Mouse (Mus musculus): ENCODE measurements around the gene Sgsm2. TPM values are rescaled to one million over a fixed set of nuclear protein-coding genes. Genes with fewer than 3 reads are reported as not detected.
A peak's percentile ranks its signal among the peaks of the same experiment; 100 is the strongest.
"Not testable (repeated sequence)": the region's sequence is repeated elsewhere in the genome, so short reads cannot be mapped to it uniquely, and the experiment has no call there.

Gene Sgsm2
- polyA plus RNA-seq, 1 experiment from 2014 or later: 12.2 TPM

GRCm38 (mm10) chr11:74811027-74811426 is 85.8 kb downstream of the Sgsm2 start:
- not testable (repeated sequence) for H3K4me1 ChIP-seq; ATAC-seq (ENCODE audit: low FRiP score); H3K27me3 ChIP-seq; H3K27ac ChIP-seq; H3K9ac ChIP-seq; H3K9me3 ChIP-seq; H3K4me3 ChIP-seq (replicated peaks); H3K4me2 ChIP-seq
- WGBS: 87% methylated on average over 3 of the region's 3 CpGs
- H3K36me3 ChIP-seq (replicated peaks): peaks cover 32% of the 10 kb centered on the region

GRCm38 (mm10) chr11:74810134-74810533 is 86.7 kb downstream of the Sgsm2 start:
- H3K4me1 ChIP-seq: no peaks in the 10 kb centered on the region
- H3K9ac ChIP-seq: no peak overlapping the region
- H3K27ac ChIP-seq: no peak overlapping the region
- H3K4me3 ChIP-seq (replicated peaks): no peak overlapping the region
- no peak for ATAC-seq (ENCODE audit: low FRiP score)
- peaks cover 39% of the 10 kb centered on the region for H3K36me3 ChIP-seq (replicated peaks)
- no peak overlapping the region for H3K4me2 ChIP-seq
- no peaks in the 10 kb centered on the region for H3K9me3 ChIP-seq
- H3K27me3 ChIP-seq: no peaks in the 10 kb centered on the region

GRCm38 (mm10) chr11:74808251-74808853 is 88.5 kb downstream of the Sgsm2 start:
- 96% methylated on average over 6 of the region's 6 CpGs for WGBS
- H3K27me3 ChIP-seq: no peaks in the 10 kb centered on the region
- H3K4me2 ChIP-seq: no peak overlapping the region

GRCm38 (mm10) chr11:74807246-74807882 is 89.5 kb downstream of the Sgsm2 start:
- Histone ChIP-seq H3K4me1 (no peaks in the 10 kb centered on the region), H3K4me2 (no peak overlapping the region), H3K9ac (no peak overlapping the region), H3K9me3 (no peaks in the 10 kb centered on the region), H3K36me3 (replicated peaks) (peaks cover 48% of the 10 kb centered on the region), H3K27ac (peak overlapping the region; percentile 46), H3K4me3 (replicated peaks) (no peak overlapping the region), H3K27me3 (no peaks in the 10 kb centered on the region)
- no peak for ATAC-seq (ENCODE audit: low FRiP score)
- 91% methylated on average over 6 of the region's 6 CpGs for WGBS

More at GRCm38 (mm10) chr11:74808251-74808853, 88.5 kb downstream of the Sgsm2 start:
- Histone ChIP-seq H3K36me3 (replicated peaks) (peaks cover 49% of the 10 kb centered on the region), H3K4me1 (no peaks in the 10 kb centered on the region), H3K9ac (no peak overlapping the region), H3K4me3 (replicated peaks) (no peak overlapping the region), H3K27ac (no peak overlapping the region), H3K9me3 (no peaks in the 10 kb centered on the region)
- no peak for ATAC-seq (ENCODE audit: low FRiP score)

GRCm38 (mm10) chr11:74804081-74804627 is 92.7 kb downstream of the Sgsm2 start:
- no peak overlapping the region for H3K4me2 ChIP-seq
- no peak for ATAC-seq (ENCODE audit: low FRiP score)
- no peak overlapping the region for H3K27ac ChIP-seq
- H3K27me3 ChIP-seq: no peaks in the 10 kb centered on the region
- WGBS: 91% methylated on average over 3 of the region's 3 CpGs
- H3K4me3 ChIP-seq (replicated peaks): no peak overlapping the region
- H3K9me3 ChIP-seq: no peaks in the 10 kb centered on the region
- H3K36me3 ChIP-seq (replicated peaks): peaks cover 54% of the 10 kb centered on the region
- H3K4me1 ChIP-seq: no peaks in the 10 kb centered on the region
- H3K9ac ChIP-seq: no peak overlapping the region

- Histone ChIP-seq H3K27ac (no peak overlapping the region), H3K4me1 (no peaks in the 10 kb centered on the region), H3K27me3 (no peaks in the 10 kb centered on the region), H3K36me3 (replicated peaks) (peaks cover 60% of the 10 kb centered on the region), H3K4me2 (no peak overlapping the region), H3K9me3 (no peaks in the 10 kb centered on the region), H3K4me3 (replicated peaks) (no peak overlapping the region), H3K9ac (no peak overlapping the region)
- no peak for ATAC-seq (ENCODE audit: low FRiP score)
- 81% methylated on average over 4 of the region's 4 CpGs for WGBS
These were observed 96.2 kb downstream of the Sgsm2 start for GRCm38 (mm10) chr11:74800658-74801057.

Small RNA genes lying within 50 kb of the gene (microRNA-seq; reads per million reads assigned to microRNA genes)
- gene Mir6926: 0.97 reads per million

Other genes with a start within 250 kb of the Sgsm2 start
- gene Cluh, start 247.6 kb downstream of the Sgsm2 start, polyA plus RNA-seq (2016; fragmentation: Nextera tagmentation; extraction: Ambion mirVana): 18.0 and 18.5 TPM in 2 replicates
- 74.9 and 76.5 TPM in 2 replicates for gene Pafah1b1, start 172.4 kb downstream of the Sgsm2 start, polyA plus RNA-seq (2016; fragmentation: Nextera tagmentation; extraction: Ambion mirVana)
- gene Mettl16, start 126.2 kb downstream of the Sgsm2 start, polyA plus RNA-seq (2016; fragmentation: Nextera tagmentation; extraction: Ambion mirVana): 56.6 and 60.4 TPM in 2 replicates
- gene Mnt, start 66.1 kb downstream of the Sgsm2 start, polyA plus RNA-seq (2016; fragmentation: Nextera tagmentation; extraction: Ambion mirVana): 7.2 and 8.1 TPM in 2 replicates
- gene Tsr1, start 1.0 kb upstream of the Sgsm2 start, polyA plus RNA-seq (2016; fragmentation: Nextera tagmentation; extraction: Ambion mirVana): 43.0 and 43.1 TPM in 2 replicates
- gene Smg6, start 28.8 kb upstream of the Sgsm2 start, polyA plus RNA-seq (2016; fragmentation: Nextera tagmentation; extraction: Ambion mirVana): 22.0 and 23.9 TPM in 2 replicates
- gene Srr, start 28.9 kb upstream of the Sgsm2 start, polyA plus RNA-seq (2016; fragmentation: Nextera tagmentation; extraction: Ambion mirVana): 27.5 and 30.8 TPM in 2 replicates

All from forebrain, embryonic 12.5 days (tissue).